Mouse (Mus musculus): ENCODE data around the gene Lce1k. TPM values are rescaled to one million over a fixed set of nuclear protein-coding genes. Genes with fewer than 3 reads are reported as not detected.

Gene Lce1k
- polyA plus RNA-seq, 1 experiment from 2014 or later, result not detected

Other genes with a start within 250 kb of the Lce1k start
- 0.18 TPM in 1 of 2 replicates, not detected in the other for gene Ivl, start 234.2 kb downstream of the Lce1k start, polyA plus RNA-seq (2016; fragmentation: Nextera tagmentation; extraction: Ambion mirVana)
- not detected in 2 replicates for gene Smcp, start 218.9 kb downstream of the Lce1k start, polyA plus RNA-seq (2016; fragmentation: Nextera tagmentation; extraction: Ambion mirVana)
- gene 2210017I01Rik, start 200.4 kb downstream of the Lce1k start, polyA plus RNA-seq (2016; fragmentation: Nextera tagmentation; extraction: Ambion mirVana), result not detected in 2 replicates
- not detected in 2 replicates for gene Lce6a, start 186.2 kb downstream of the Lce1k start, polyA plus RNA-seq (2016; fragmentation: Nextera tagmentation; extraction: Ambion mirVana)
- not detected in 2 replicates for gene Lce1a1, start 159.6 kb downstream of the Lce1k start, polyA plus RNA-seq (2016; fragmentation: Nextera tagmentation; extraction: Ambion mirVana)
- gene Lce1b, start 151.0 kb downstream of the Lce1k start, polyA plus RNA-seq (2016; fragmentation: Nextera tagmentation; extraction: Ambion mirVana), result not detected in 2 replicates
- not detected in 2 replicates for gene Lce1a2, start 137.6 kb downstream of the Lce1k start, polyA plus RNA-seq (2016; fragmentation: Nextera tagmentation; extraction: Ambion mirVana)
- gene Lce1c, start 128.6 kb downstream of the Lce1k start, polyA plus RNA-seq (2016; fragmentation: Nextera tagmentation; extraction: Ambion mirVana), result not detected in 2 replicates
- gene Lce1d, start 120.7 kb downstream of the Lce1k start, polyA plus RNA-seq (2016; fragmentation: Nextera tagmentation; extraction: Ambion mirVana), result not detected in 2 replicates
- gene Lce1e, start 98.8 kb downstream of the Lce1k start, polyA plus RNA-seq (2016; fragmentation: Nextera tagmentation; extraction: Ambion mirVana), result not detected in 2 replicates
- gene Lce1f, start 87.5 kb downstream of the Lce1k start, polyA plus RNA-seq (2016; fragmentation: Nextera tagmentation; extraction: Ambion mirVana), result not detected in 2 replicates
- gene Gm38119, start 68.8 kb downstream of the Lce1k start, polyA plus RNA-seq (2016; fragmentation: Nextera tagmentation; extraction: Ambion mirVana), result not detected in 2 replicates
- gene Lce1g, start 55.6 kb downstream of the Lce1k start, polyA plus RNA-seq (2016; fragmentation: Nextera tagmentation; extraction: Ambion mirVana), result not detected in 2 replicates
- gene Lce1h, start 42.8 kb downstream of the Lce1k start, polyA plus RNA-seq (2016; fragmentation: Nextera tagmentation; extraction: Ambion mirVana), result not detected in 2 replicates
- gene Lce1i, start 29.0 kb downstream of the Lce1k start, polyA plus RNA-seq (2016; fragmentation: Nextera tagmentation; extraction: Ambion mirVana), result not detected in 2 replicates
- not detected in 2 replicates for gene Lce1j, start 17.4 kb downstream of the Lce1k start, polyA plus RNA-seq (2016; fragmentation: Nextera tagmentation; extraction: Ambion mirVana)
- not detected in 2 replicates for gene Kprp, start 19.4 kb upstream of the Lce1k start, polyA plus RNA-seq (2016; fragmentation: Nextera tagmentation; extraction: Ambion mirVana)
- gene Lce1l, start 43.4 kb upstream of the Lce1k start, polyA plus RNA-seq (2016; fragmentation: Nextera tagmentation; extraction: Ambion mirVana), result not detected in 2 replicates
- gene 2310050C09Rik, start 62.3 kb upstream of the Lce1k start, polyA plus RNA-seq (2016; fragmentation: Nextera tagmentation; extraction: Ambion mirVana), result not detected in 2 replicates
- gene Lce3a, start 118.3 kb upstream of the Lce1k start, polyA plus RNA-seq (2016; fragmentation: Nextera tagmentation; extraction: Ambion mirVana), result not detected in 2 replicates
- not detected in 2 replicates for gene Lce3b, start 125.1 kb upstream of the Lce1k start, polyA plus RNA-seq (2016; fragmentation: Nextera tagmentation; extraction: Ambion mirVana)
- not detected in 2 replicates for gene Lce3c, start 136.6 kb upstream of the Lce1k start, polyA plus RNA-seq (2016; fragmentation: Nextera tagmentation; extraction: Ambion mirVana)
- not detected in 2 replicates for gene Lce3d, start 149.5 kb upstream of the Lce1k start, polyA plus RNA-seq (2016; fragmentation: Nextera tagmentation; extraction: Ambion mirVana)
- gene Lce3e, start 159.2 kb upstream of the Lce1k start, polyA plus RNA-seq (2016; fragmentation: Nextera tagmentation; extraction: Ambion mirVana), result not detected in 2 replicates
- not detected in 2 replicates for gene Lce3f, start 184.3 kb upstream of the Lce1k start, polyA plus RNA-seq (2016; fragmentation: Nextera tagmentation; extraction: Ambion mirVana)
- gene Crct1, start 207.8 kb upstream of the Lce1k start, polyA plus RNA-seq (2016; fragmentation: Nextera tagmentation; extraction: Ambion mirVana), result not detected in 2 replicates
- gene Lce1m, start 211.2 kb upstream of the Lce1k start, polyA plus RNA-seq (2016; fragmentation: Nextera tagmentation; extraction: Ambion mirVana), result not detected in 2 replicates

Data from limb, embryonic 12.5 days (tissue).